Mouse (Mus musculus) v-Abl transformed pro-B cells (cell line): ENCODE measurements around the gene Ndufc1.
"Not testable (repeated sequence)": the region's sequence is repeated elsewhere in the genome, so short reads cannot be mapped to it uniquely, and the experiment has no call there.

Experiments used
- in situ Hi-C, 2 experiments: fragments of 400-800 bp; cut with MboI; formaldehyde crosslinking; loops; one replicate each; pipeline ENCODE4 v1.15.1; 2025; ENCODE audit not compliant: unreplicated experiment in 2 of 2

The Ndufc1 gene

DNA sequence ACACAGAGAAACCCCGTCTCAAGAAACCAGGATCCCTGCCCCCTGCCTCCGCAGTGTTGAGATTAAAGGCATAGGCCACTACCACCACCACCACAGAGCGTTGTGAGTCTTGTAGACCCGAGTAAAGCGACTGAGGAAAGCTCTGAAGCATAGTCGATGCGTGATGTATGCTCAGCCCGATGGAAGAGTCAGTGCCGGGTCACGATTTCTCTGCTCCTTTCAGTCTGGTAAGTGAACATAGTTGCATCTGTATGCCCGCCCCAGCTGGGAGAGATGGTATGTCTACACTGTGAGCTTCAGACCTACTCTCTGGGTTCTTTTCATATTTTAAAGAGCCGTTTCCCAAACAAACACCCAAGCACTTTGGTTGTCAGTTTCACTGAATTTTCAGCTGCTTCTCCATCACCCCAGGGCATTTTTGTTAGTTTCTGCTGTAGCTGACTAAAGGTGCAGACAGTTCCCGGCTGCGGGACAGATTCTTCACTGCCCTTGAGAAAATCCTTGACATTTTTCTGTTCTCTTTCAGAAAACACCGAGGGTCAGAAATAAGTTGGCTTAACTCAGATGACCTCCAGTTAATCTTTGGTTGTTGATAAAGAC lies 11.0 kb downstream of the Ndufc1 start:
- in situ Hi-C loops: no loop called here

DNA sequence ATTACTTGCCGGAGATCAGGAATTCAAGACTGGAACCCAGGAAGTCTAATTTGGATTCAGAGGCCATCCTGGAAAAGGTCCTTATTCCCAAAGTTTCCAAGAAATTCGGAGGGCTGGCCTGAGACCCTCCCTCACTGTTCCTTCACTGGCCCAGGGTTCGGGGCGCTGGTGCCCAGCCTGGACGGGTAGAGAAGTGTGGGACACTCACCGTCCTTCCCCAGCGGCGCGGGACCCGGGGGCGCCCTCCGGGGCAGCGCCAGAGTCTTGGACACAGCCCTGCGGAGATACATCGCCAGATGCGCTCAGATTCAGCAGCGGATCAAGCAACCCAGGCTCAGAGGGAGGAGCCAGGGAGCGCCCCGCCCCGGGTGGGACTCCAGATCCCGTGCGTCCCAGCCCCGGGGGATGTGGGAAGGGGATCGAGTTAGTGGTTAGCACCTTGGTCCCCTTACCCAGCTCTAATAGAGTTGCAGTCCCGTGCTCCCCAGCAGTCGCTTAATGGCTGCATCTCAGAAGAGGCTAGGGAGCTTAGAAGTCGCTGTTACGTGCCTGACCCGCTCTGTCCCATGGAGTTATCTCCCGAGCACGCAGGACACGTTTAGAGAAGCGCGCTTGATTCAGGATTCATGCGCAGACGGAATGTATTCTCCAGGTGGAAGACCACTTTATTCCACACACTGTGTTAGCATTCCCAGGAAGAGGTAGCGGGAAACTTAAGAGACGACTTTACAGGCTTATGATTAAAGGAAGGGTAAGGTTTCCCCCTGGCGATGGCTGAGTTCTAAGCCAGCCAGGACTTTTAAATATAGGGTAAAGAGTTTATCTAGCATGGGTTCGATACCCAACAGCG lies 12.3 kb downstream of the Ndufc1 start, which contains the start of gene Mgarp:
TSS of gene Mgarp (minus strand) at position 520 of the 850 bp plus-strand sequence.
- in situ Hi-C loops: no loop called here

DNA sequence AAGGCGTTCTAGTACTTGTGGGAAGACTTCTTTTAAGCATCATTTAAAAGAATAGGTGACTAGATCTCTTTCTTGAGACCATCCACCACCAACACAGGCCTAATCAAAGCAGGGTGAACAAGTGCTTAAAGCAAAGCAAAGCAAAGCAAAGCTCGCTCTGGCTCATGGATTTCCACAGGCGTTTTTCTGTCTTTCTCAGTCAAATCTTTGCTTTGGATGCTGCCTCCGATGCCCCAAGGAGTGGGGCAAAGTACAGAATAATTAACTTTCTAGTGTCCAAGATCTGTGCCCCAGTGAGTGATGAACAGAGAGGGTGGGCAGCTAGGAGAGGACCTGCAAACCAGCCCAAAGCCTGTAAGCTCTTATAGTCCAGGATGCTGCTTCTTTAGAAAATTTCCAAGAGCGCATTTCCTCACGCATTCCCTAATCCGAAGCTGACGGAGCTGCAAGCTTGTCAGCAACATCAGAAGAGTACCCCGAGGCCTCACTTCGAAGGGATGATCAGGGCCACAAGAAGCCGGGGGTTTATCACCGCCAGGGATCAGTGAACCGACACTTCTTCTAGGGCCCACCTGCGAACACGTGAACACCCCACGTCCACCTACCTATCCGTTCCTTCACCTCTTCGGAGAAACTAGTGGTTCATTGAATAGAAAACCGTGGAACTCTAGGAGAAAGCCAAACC lies 13.2 kb downstream of the Ndufc1 start:
- in situ Hi-C loops: no loop called here

DNA sequence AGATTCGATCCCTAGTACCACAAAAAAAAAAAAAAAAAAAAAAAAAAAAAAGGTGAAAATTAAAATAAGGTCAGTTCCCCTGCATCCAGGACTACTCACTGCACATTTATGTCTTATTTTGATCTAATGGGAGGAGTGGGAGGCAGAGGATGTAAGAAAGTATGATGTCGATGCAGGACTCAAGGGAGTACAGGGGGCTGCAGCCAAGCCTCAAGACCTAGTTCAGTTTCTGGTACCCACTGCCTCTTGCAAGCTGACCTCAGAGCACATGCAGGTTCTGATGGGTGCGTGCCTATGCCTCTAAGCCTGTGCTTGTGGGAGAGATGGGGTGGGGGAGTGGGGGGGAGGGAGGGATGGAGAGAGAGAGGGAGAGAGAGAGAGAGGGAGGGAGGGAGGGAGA lies 13.9 kb downstream of the Ndufc1 start:
- in situ Hi-C loops: no loop called here

DNA sequence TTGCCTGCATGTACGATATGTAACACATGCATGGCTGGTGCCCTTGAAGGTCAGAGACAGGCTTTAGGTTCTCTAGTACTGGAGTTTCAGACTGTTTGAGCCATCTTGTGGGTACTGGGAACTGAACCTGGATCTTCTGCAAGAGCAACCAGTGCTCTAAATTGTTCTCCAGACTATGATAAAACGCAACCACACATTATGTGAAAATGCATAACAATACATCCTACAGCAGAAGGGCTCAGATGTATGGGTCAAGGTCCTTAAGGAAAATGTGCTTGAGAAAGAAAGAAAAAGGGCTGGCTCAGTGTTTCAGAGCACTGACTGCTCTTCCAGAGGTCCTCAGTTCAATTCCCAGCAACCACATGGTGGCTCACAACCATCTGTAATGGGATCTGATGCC lies 15.1 kb downstream of the Ndufc1 start:
- in situ Hi-C loops: no loop called here

DNA sequence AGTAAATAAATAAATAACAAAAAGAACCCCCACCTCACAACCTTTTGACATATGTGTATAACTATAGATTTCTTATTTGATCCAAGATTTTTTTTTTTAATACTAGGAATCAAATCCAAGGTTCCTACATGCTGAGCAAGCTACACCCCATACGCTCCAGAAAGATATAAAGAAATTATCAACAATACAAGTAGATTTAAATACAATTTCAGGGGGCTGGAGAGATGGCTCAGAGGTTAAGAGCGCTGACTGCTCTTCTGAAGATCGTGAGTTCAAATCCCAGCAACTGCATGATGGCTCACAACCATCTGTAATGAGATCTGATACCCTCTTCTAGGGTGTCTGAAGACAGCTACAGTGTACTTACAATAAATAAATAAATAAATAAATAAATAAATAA lies 15.8 kb downstream of the Ndufc1 start:
- in situ Hi-C loops: not testable (repeated sequence)

DNA sequence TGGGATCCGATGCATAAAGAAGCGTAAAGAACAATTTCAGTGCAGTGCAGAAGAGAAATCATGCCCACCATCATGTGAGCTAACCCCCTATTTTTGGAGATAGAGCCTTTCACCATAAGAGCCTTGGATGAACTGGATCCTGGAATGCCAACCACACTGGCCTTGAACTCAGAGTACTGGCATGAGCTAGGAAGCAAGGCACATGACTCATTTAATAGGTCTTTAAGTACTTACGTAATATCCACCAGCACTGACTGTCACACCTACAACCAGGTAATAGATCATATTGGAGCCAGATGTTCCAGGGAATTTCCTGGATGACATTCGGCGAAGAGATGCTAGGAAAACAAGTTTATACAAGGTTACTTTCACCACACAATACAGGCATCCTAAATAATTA lies 17.2 kb downstream of the Ndufc1 start:
- in situ Hi-C loops: no loop called here

DNA sequence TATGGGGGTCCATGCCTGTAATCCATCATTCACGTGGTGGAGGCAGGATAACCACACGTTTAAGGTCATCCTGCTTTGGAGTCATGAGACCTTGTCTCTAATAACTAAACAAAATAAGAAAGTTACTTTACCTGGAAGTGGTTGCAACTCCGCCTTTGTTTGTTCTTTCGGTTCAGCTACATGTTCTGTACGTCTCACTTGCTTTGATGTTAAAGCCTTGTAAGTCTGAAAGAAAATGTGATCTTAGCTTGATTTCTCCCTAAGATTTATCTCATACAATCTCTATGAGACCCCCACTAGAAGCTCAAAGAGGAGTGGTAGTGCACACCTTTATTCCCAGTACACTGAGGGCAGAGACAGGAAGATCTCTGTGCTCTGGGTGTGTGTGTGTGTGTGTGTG lies 17.7 kb downstream of the Ndufc1 start:
- in situ Hi-C loops: no loop called here

DNA sequence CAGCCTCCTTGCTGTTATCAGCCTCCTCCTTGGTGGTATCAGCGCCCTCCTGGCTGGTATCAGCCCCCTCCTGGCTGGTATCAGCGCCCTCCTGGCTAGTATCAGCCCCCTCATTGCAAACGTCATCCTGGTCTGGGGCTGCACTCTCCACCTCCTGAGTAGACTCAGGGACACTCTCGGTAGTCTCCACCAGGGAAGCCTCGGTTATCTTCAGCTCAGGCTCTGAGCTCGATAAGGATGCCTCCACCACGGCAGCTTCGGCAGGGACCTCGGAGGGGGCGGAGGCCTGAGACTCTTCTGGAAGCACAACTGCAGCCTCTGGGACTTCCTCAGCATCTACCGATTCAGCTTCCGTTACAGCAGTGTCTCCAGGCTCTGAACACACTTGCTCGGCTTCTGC lies 19.9 kb downstream of the Ndufc1 start:
- in situ Hi-C loops: no loop called here

DNA sequence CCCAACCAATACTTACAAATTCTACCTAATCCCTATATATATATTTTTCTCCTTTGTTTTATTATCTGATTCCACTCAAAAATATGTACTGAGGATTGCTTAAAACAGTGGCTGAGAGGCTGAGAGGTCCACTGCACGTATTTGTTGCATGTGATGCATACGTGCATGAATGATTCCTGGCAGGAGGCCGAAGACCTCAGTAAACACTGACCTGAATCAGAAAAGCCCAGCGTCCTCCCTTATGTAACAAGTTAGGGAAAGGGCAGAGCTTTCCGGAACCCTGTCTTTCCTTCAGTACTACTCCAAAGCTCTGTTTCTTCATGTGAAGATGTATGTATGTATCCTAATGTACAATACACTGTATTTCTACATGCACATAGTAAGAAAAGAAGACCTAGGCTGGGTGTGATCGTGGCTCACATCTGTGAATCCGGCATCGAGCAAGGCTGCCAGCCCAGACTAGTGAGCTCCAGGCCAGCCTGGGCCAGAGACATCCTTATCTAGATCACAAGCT lies 20.9 kb downstream of the Ndufc1 start:
- in situ Hi-C loops: no loop called here

DNA sequence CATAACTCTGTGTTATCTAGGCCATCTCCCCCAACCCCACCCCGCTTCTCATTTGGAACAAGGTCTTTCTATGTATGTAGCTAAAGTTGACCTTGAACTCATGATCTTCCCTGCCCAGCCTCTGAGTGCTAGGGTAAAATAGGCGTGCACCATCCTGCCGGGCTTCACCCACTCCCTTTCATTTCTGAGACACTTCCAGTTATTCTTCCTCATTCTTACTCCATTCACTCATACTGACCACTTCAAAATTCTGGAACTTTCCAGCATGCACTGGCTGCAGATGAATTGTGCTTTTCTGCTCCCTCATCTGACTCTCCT lies 21.7 kb downstream of the Ndufc1 start:
- in situ Hi-C loops: no loop called here

DNA sequence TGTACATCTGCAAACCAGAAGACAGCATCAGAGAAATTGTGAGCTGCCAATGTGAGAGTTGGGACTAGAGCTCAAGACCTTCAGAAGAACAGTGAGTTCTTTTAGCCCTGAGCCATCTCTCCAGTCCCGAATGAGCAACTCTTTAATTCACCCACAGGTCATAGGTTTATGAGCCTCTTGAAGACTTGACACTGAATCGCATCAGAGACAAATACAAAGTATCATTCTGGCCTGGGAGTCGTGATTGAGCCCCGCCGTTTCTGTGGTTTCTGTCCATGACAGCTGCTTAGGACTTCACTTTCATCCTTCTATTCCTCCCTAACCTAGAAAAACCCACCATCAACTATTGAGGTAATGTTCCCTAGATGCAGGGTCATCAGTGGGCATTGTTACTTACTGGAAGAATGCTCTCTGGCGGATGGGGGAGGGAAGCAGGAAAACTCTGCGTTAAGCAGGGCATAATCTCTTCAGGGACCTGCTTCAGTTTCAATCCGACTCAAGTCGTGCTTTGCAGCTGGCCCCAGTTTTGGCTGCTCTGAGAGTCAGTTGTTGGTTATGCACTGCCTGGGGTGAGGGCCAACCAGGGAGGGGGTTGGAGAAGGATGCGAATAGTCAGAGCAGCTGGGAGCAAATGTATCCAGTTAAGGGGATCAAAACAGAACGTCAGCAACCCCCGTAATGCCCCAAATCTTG lies 22.2 kb downstream of the Ndufc1 start:
- in situ Hi-C loops: no loop called here

DNA sequence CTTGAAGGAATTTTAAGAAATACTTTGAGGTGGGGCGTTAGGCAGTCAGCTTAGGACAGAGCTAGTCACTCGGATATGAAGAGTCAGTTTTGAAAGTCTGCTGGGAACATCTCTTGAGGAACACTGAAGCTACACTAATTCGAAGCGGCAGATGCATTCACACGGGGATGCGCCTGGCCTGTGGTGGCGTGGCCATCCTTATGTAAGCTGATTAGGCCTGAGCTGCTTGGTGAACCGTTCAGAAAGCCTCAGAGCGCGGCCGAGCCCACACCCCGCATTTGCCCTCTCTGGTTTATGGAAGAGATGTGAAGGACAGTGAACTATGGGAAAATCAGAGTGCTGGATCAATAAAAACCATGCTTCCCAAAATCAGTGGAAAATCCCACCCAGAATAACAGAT lies 25.4 kb downstream of the Ndufc1 start:
- in situ Hi-C loops: no loop called here

DNA sequence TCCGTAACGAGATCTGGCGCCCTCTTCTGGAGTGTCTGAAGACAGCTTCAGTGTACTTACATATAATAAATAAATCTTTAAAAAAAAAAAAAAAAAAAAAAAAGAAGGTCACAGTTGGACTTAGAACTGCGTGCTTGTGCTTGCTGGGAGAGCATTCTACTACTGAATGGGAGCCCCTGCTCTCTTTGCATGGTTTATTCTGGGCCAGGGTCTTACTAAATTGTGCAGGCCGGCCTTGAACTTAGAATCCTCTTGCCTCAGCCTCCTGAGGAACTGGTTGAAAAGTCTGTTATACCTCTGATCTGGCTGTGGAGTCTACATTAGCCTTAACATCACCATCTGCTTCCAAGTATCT lies 28.2 kb downstream of the Ndufc1 start:
- in situ Hi-C loops: no loop called here

DNA sequence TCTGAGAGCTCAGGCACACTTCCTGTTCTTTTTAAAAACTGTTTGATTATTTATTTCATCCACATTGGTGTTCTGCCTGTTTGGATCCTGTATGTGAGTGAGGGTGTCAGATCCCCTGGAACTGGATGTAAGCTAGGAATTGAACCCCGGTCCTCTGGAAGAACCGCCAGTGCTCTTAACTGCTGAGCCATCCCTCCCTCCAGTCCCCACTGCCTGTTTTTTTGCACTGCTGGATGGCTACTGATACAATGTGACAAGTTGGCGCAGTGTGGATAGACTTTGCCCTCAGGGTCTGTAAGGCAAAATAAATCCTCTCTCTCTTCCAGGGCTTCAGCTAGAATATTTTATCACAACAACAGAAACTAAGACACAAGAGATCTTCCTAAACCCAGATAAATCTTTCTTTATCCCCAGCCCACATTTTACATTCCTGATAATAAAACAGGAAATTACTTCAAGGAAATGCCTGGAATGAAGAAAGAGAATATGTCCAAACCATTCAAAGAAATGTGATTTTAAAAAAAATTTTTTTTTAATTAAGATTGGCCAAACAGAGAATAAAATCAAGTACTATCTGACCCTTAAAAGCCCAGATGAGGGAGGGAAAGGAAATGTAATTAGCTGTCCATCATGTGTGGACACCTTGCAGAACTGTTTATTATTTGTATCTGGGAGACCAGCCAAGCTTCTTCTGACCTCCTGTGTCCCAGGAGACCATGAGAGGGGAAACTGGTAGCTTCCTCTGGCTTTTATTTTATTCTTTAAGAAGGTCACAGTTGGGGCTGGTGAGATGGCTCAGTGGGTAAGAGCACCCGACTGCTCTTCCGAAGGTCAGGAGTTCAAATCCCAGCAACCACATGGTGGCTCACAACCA lies 28.8 kb downstream of the Ndufc1 start:
- in situ Hi-C loops: loop anchor here (5.0 to 10.0 kb wide), 7 partner anchors 32 to 862 kb away; partner anchors contain the start of genes Rab33b (in 1 of the 2) and Setd7 (in 1 of the 2)

DNA sequence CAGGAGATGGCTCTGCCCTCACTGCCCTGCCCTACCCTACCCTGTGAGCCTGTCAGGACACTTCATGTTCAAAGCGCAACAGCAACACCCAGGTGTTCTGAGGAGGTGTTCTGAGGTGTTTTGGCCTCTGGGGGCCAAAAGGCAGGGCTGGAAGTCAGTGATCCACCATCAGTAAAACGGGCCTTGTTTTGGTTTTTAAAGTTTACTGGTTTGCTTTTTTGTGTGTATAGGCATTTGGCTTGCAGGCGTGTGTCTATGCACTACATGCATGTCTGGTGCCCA lies 30.2 kb downstream of the Ndufc1 start:
- in situ Hi-C loops: loop anchor here (5.0 to 10.0 kb wide), 7 partner anchors 34 to 864 kb away; partner anchors contain the start of genes Rab33b (in 1 of the 2) and Setd7 (in 1 of the 2)

DNA sequence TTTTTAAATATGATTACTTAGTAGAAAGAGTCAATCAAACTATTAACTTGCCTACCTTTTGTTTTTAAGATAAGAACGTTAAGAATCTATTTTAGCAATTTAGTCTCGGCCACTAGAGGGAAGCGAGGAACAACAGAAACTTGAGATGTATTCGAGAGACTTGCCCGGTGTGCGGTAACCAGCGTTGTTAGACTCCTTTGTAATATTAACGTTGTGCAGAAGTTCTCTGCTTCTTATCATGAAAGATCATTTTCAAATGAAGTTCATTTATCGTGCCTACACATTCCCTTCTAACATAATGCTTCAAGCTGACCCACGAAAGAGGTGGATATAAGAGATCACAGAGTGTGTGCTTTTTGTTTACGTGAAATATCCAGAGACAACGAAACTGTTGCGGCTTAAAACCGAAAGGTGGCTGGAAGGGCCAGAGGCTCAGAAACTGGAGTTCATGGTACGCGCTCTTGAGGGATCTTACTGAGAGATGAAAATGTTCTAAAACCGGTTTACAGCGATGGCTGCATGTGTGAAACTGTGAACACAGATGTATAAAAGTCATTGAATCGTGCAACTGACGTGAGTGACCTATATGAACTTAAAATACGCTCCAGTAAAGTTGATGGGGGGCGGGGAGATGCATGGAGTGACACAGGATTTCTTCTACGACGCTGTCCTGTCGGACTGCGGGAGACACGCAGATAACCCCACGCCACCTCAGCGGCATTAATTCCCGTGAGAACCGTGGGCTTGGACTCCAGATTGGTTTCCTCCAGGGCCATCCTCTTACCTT lies 30.7 kb downstream of the Ndufc1 start:
- in situ Hi-C loops: loop anchor here (5.0 to 10.0 kb wide), 7 partner anchors 34 to 864 kb away; partner anchors contain the start of genes Rab33b (in 1 of the 2) and Setd7 (in 1 of the 2)

DNA sequence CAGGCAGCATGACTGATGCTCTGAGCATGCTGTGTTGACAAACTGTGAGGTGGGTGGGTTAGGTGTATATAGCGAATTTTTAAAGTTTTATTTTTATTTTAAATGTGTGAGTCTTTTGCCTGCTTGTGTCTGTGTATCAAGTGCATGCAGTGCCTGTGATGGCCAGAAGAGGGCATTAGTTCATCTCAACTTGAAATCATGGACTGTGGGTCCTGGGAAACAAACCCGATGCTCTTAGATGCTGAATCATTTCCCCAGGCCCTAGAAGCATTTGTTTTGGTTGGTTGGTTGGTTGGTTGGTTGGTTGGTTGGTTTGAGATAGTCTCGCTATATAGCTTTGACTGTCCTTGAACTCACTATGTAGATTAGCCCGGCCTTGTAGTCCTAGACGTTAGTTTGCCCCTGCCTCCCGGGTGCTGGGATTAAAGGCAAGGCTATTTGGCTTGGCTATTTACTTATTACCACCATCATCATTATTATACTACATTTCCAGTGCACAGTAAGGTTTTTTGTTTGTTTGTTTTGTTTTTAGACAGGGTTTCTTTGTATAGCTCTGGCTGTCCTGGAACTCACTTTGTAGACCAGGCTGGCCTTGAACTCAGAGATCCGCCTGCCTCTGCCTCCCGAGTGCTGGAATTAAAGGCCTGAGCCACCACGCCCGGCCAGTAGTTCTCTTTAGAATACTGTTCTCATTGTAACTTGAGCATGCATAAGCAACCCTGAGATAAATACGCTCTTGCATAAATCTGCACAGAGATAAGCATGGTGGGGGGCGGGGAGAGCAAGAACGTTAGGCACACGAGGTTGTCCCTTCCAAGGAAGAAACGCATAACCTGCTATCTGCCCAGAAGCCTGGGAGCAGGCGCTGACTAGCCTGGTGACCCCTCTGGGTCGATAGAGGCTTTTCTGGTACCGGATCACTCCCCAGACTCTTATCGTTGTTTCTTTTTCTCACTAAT lies 33.2 kb downstream of the Ndufc1 start:
- in situ Hi-C loops: loop anchor here (5.0 to 10.0 kb wide), 7 partner anchors 37 to 867 kb away; partner anchors contain the start of genes Rab33b (in 1 of the 2) and Setd7 (in 1 of the 2)
